ENCODE assay signal across 16 mouse cellular contexts in the genomic region with DNA sequence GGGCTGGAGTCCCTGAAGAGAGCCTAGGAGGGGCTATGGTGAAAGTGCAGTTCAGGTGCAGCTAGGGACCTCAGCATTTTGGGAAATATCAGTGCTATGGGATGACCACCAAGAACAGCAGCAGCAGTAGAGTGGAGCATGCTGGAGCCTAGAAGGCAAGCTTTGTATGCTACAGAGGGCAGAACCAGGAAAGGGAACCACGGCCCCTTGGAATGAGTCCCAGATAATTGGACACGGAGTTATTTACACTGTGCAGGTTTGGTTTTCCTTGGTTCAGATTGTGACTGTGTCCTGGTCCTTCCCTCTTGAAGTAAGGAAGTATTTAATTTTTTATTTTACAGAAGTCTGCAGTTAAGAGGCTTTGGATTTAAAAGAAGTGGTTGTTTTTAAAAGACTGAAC. TPM values are rescaled to one million over a fixed set of nuclear protein-coding genes. Genes with fewer than 3 reads are reported as not detected.
DNase-seq lines count a peak whose midpoint lies in the region; ATAC-seq and TF ChIP-seq lines count a peak whose summit lies in the region.
"Had no signal": no experiment of that assay in that cellular context is flagged by ENCODE, and none has a peak within 500 bp of the region (broad histone marks: within the 10 kb centered on the region; RNA-seq: fewer than 3 reads in every experiment).

No protein-coding gene starts in this region.

- no peak for TF ChIP-seq EP300 in stomach, postnatal 0 days (optimal IDR thresholded peaks at IDR 0.05)

- no peak overlapping the region for H3K4me3 ChIP-seq in kidney, embryonic 16.5 days (ENCODE audit: low read length)
- H3K4me3 ChIP-seq in stomach, postnatal 0 days (ENCODE audit: low read depth, low read length), result no peak overlapping the region
- H3K4me3 ChIP-seq: embryonic facial prominence, embryonic 12.5 days; midbrain, embryonic 12.5 days; stomach, embryonic 15.5 days had no signal

- no peaks in the 10 kb centered on the region for H3K27me3 ChIP-seq in kidney, embryonic 16.5 days (ENCODE audit: insufficient read depth, low read length)
- no peaks in the 10 kb centered on the region for H3K27me3 ChIP-seq in stomach, postnatal 0 days (ENCODE audit: control insufficient read depth, insufficient read depth, low read length)
- H3K27me3 ChIP-seq: embryonic facial prominence, embryonic 12.5 days; midbrain, embryonic 12.5 days; Patski; stomach, embryonic 15.5 days had no signal

- peaks cover 38% of the 10 kb centered on the region for H3K36me3 ChIP-seq in kidney, embryonic 16.5 days (ENCODE audit: insufficient read depth, low read length)
- H3K36me3 ChIP-seq in stomach, postnatal 0 days (ENCODE audit: control insufficient read depth, insufficient read depth, low read length), result peaks cover 8% of the 10 kb centered on the region

- no peaks in the 10 kb centered on the region for H3K9me3 ChIP-seq in kidney, embryonic 16.5 days (ENCODE audit: low read length)
- H3K9me3 ChIP-seq in stomach, postnatal 0 days (ENCODE audit: control insufficient read depth, low read length), result no peaks in the 10 kb centered on the region
- H3K9me3 ChIP-seq: embryonic facial prominence, embryonic 12.5 days; midbrain, embryonic 12.5 days; stomach, embryonic 15.5 days had no signal

- no peak for TF ChIP-seq CTCF in stomach, postnatal 0 days (IDR thresholded peaks at IDR 0.05; ENCODE audit: low read depth)

- no peak for ATAC-seq in kidney, embryonic 16.5 days (ENCODE audit: low FRiP score, low TSS enrichment)
- ATAC-seq in stomach, postnatal 0 days (ENCODE audit: low FRiP score, low TSS enrichment), result peak; percentile 72; the same call in 1 of the 2 replicates
- ATAC-seq: Patski had no signal

- H3K4me2 ChIP-seq in kidney, embryonic 16.5 days (replicated peaks; ENCODE audit: low read depth, low read length), result no peak overlapping the region
- no peak overlapping the region for H3K4me2 ChIP-seq in stomach, postnatal 0 days (replicated peaks; ENCODE audit: low read depth)
- H3K4me2 ChIP-seq: embryonic facial prominence, embryonic 12.5 days; midbrain, embryonic 12.5 days; stomach, embryonic 15.5 days had no signal

- no peak overlapping the region for H3K9ac ChIP-seq in kidney, embryonic 16.5 days (replicated peaks; ENCODE audit: low read length)
- H3K9ac ChIP-seq in stomach, postnatal 0 days (ENCODE audit: low read length), result no peak overlapping the region
- H3K9ac ChIP-seq: embryonic facial prominence, embryonic 12.5 days; midbrain, embryonic 12.5 days; stomach, embryonic 15.5 days had no signal

- H3K27ac ChIP-seq in kidney, embryonic 16.5 days (ENCODE audit: low read length), result no peak overlapping the region
- H3K27ac ChIP-seq in stomach, postnatal 0 days (replicated peaks), result peak overlapping the region; percentile 30; the same call in 1 of the 2 replicates
- H3K27ac ChIP-seq: embryonic facial prominence, embryonic 12.5 days; macrophage; midbrain, embryonic 12.5 days; stomach, embryonic 15.5 days had no signal

- DNase-seq in gastrocnemius, adult 18-20 months (ENCODE audit: low spot score), result peak; percentile 50
- no peak for DNase-seq in gastrocnemius, postnatal 36 days
- DNase-seq in kidney, adult 8-10 months, result peak; percentile 24 to 57
- DNase-seq in large intestine, adult 2 months (ENCODE audit: low read depth, low spot score), result peak; percentile 51
- peak; percentile 53 for DNase-seq in stomach, postnatal 0 days (ENCODE audit: low spot score)
- no peak for DNase-seq in spleen, postnatal 36 days (ENCODE audit: low spot score in 2 of 2)
- DNase-seq: B cell, adult 2 months; cerebellum, adult 11-12 months; liver; thymus, postnatal 14 days had no signal

- no peaks in the 10 kb centered on the region for H3K4me1 ChIP-seq in kidney, embryonic 16.5 days (ENCODE audit: insufficient read depth, low read length)
- H3K4me1 ChIP-seq in stomach, postnatal 0 days (replicated peaks; ENCODE audit: control insufficient read depth, insufficient read depth), result no peaks in the 10 kb centered on the region
- H3K4me1 ChIP-seq: embryonic facial prominence, embryonic 12.5 days; midbrain, embryonic 12.5 days; stomach, embryonic 15.5 days had no signal

- WGBS in kidney, embryonic 16.5 days, result 58% methylated on average over 2 of the region's 2 CpGs
- WGBS in large intestine, adult 2 months, result 10% methylated on average over 2 of the region's 2 CpGs
- WGBS in stomach, postnatal 0 days, result 24% methylated on average over 2 of the region's 2 CpGs

- intact Hi-C loops in gastrocnemius, postnatal 36 days (cut with DNase I), result no loop called here

RNA-seq across cellular contexts. Expression of gene Synrg, which starts 29.2 kb away (rescaled TPM):
- 10 to 100 TPM; 40.4 to 40.6 TPM for total RNA-seq in gastrocnemius, adult 18-20 months (2021)
- 10 to 100 TPM; 31.0 to 34.9 TPM for total RNA-seq in gastrocnemius, postnatal 36 days (2021)
- 10.5 and 10.9 TPM in 2 replicates for polyA plus RNA-seq in kidney, embryonic 16.5 days (2015; fragmentation: Nextera tagmentation; extraction: Ambion mirVana)
- polyA plus RNA-seq in large intestine, adult 2 months (2012; rRNA removed), result 10.5 and 18.6 TPM in 2 replicates
- polyA plus RNA-seq in stomach, postnatal 0 days (2015; fragmentation: Nextera tagmentation; extraction: Ambion mirVana), result 7.2 TPM in 2 replicates

RNA-seq across cellular contexts. Expression of gene Ddx52, which starts 51.6 kb away (rescaled TPM):
- total RNA-seq in gastrocnemius, adult 18-20 months (2021), result 10 to 100 TPM in 1 of 2 experiments, 1 to 10 TPM in 1; 9.5 to 10.5 TPM
- total RNA-seq in gastrocnemius, postnatal 36 days (2021), result 1 to 10 TPM; 8.5 to 9.6 TPM
- 35.4 and 39.0 TPM in 2 replicates for polyA plus RNA-seq in kidney, embryonic 16.5 days (2015; fragmentation: Nextera tagmentation; extraction: Ambion mirVana)
- 4.2 and 5.5 TPM in 2 replicates for polyA plus RNA-seq in large intestine, adult 2 months (2012; rRNA removed)
- 15.1 and 15.3 TPM in 2 replicates for polyA plus RNA-seq in stomach, postnatal 0 days (2015; fragmentation: Nextera tagmentation; extraction: Ambion mirVana)

Comparison
In these comparisons a context has a peak if more than half of its experiments do, and no peak if none do; other contexts are left out.
1. DNase-seq: peak in gastrocnemius, adult 18-20 months (single experiment), kidney, adult 8-10 months (2 of 2), large intestine, adult 2 months (single experiment) and stomach, postnatal 0 days (single experiment); none in gastrocnemius, postnatal 36 days (0 of 2) and spleen, postnatal 36 days (0 of 2).